Mouse (Mus musculus) limb, embryonic 13.5 days (tissue): Measurements from ENCODE around the gene Ddx56. TPM values are rescaled to one million over a fixed set of nuclear protein-coding genes. Genes with fewer than 3 reads are reported as not detected.

Experiments
- ATAC-seq: fragments of 200-750 bp; cut with Nextera tagmentation; 2 replicates; pipeline ENCODE4 v1.8.0; 2017; ENCODE audit warnings: low read depth, moderate number of reproducible peaks, moderate TSS enrichment; ENCODE audit not compliant: low FRiP score
- H3K27ac ChIP-seq: fragments of 300-500 bp; sonication (generic); 2 replicates; pipeline ENCODE4 v1.5.1; 2015; ENCODE audit warnings: inconsistent platforms, mild to moderate bottlenecking, moderate library complexity
- H3K27me3 ChIP-seq: fragments of 300-500 bp; sonication (generic); 2 replicates; pipeline ENCODE4 v1.6.1; 2015; ENCODE audit warnings: mild to moderate bottlenecking, inconsistent platforms
- H3K36me3 ChIP-seq: fragments of 300-500 bp; sonication (generic); 2 replicates; pipeline ENCODE4 v1.6.1; 2015; ENCODE audit warnings: inconsistent platforms, mild to moderate bottlenecking, moderate library complexity
- H3K4me1 ChIP-seq: fragments of 300-500 bp; sonication (generic); 2 replicates; pipeline ENCODE4 v1.6.1; 2015; ENCODE audit warnings: inconsistent platforms
- H3K4me2 ChIP-seq: fragments of 300-500 bp; sonication (generic); replicated peaks from 2 replicates; pipeline ENCODE4 v1.6.1; 2015; ENCODE audit warnings: inconsistent platforms, mild to moderate bottlenecking, moderate library complexity
- H3K4me3 ChIP-seq: fragments of 300-500 bp; sonication (generic); 2 replicates; pipeline ENCODE4 v1.5.1; 2015; ENCODE audit warnings: moderate library complexity, mild to moderate bottlenecking, inconsistent platforms
- H3K9ac ChIP-seq: fragments of 300-500 bp; sonication (generic); 2 replicates; pipeline ENCODE4 v1.6.1; 2015; ENCODE audit warnings: mild to moderate bottlenecking, inconsistent platforms
- H3K9me3 ChIP-seq: fragments of 300-500 bp; sonication (generic); 2 replicates; pipeline ENCODE4 v1.6.1; 2016; ENCODE audit warnings: inconsistent platforms
- WGBS: fragments of 180-500 bp; shearing (Covaris S2); methylation state at CpG from one replicate; pipeline ENCODE4 v1.1.7; 2015; 5-methylcytosine and 5-hydroxymethylcytosine counted together
- polyA plus RNA-seq: library from polyadenylated mRNA; unstranded; fragments of >200 nt; fragmentation: Nextera tagmentation; extraction: Ambion mirVana; gene quantifications from 2 replicates; pipeline ENCODE4 v1.2.1, GENCODE M21; 2015

Gene Ddx56
- 98.1 and 101 TPM in 2 replicates for polyA plus RNA-seq

GRCm38 (mm10) chr11:6267320-6268254 is at the start of gene Ddx56:
Gene Ddx56, minus strand, starts transcription at chr11:6267772.
- Histone ChIP-seq H3K4me1 (peaks cover 13% of the 10 kb centered on the region), H3K27me3 (no peaks in the 10 kb centered on the region), H3K9me3 (no peaks in the 10 kb centered on the region), H3K4me2 (peak within 1 kb of the TSS; percentile 96), H3K4me3 (peak within 1 kb of the TSS; percentile 97), H3K9ac (peak within 1 kb of the TSS; percentile 93), H3K27ac (peak within 1 kb of the TSS; percentile 95), H3K36me3 (peaks cover 67% of the 10 kb centered on the region)
- peak; percentile 97 for ATAC-seq
- WGBS, result 3% methylated on average over 50 of the region's 50 CpGs

- Histone ChIP-seq H3K4me2 (no peak overlapping the region), H3K4me3 (no peak overlapping the region), H3K4me1 (no peaks in the 10 kb centered on the region), H3K27ac (no peak overlapping the region), H3K36me3 (peaks cover 72% of the 10 kb centered on the region), H3K27me3 (no peaks in the 10 kb centered on the region), H3K9ac (no peak overlapping the region), H3K9me3 (no peaks in the 10 kb centered on the region)
- no peak for ATAC-seq
- 91% methylated on average over 11 of the region's 11 CpGs for WGBS
Observed at GRCm38 (mm10) chr11:6316821-6317220, 49.2 kb upstream of the Ddx56 start.

- H3K36me3 ChIP-seq, result peaks cover 71% of the 10 kb centered on the region
- H3K27me3 ChIP-seq, result no peaks in the 10 kb centered on the region
- H3K27ac ChIP-seq, result no peak overlapping the region
- H3K9me3 ChIP-seq, result no peaks in the 10 kb centered on the region
- H3K4me2 ChIP-seq, result no peak overlapping the region
- no peak overlapping the region for H3K9ac ChIP-seq
- no peaks in the 10 kb centered on the region for H3K4me1 ChIP-seq
- no peak overlapping the region for H3K4me3 ChIP-seq
- ATAC-seq, result no peak
- 80% methylated on average over 7 of the region's 7 CpGs for WGBS
Observed at GRCm38 (mm10) chr11:6313874-6314406, 46.4 kb upstream of the Ddx56 start.

- Histone ChIP-seq H3K27me3 (no peaks in the 10 kb centered on the region), H3K4me2 (no peak overlapping the region), H3K4me1 (no peaks in the 10 kb centered on the region), H3K9me3 (no peaks in the 10 kb centered on the region), H3K4me3 (no peak overlapping the region), H3K27ac (no peak overlapping the region), H3K36me3 (peaks cover 67% of the 10 kb centered on the region), H3K9ac (no peak overlapping the region)
- WGBS, result 96% methylated on average over 4 of the region's 4 CpGs
- no peak for ATAC-seq
Observed at GRCm38 (mm10) chr11:6308181-6308580, 40.6 kb upstream of the Ddx56 start.

GRCm38 (mm10) chr11:6305943-6306430 is 38.4 kb upstream of the Ddx56 start:
- Histone ChIP-seq H3K9me3 (no peaks in the 10 kb centered on the region), H3K4me1 (no peaks in the 10 kb centered on the region), H3K36me3 (peaks cover 79% of the 10 kb centered on the region), H3K9ac (no peak overlapping the region), H3K4me2 (no peak overlapping the region), H3K27ac (no peak overlapping the region), H3K4me3 (no peak overlapping the region), H3K27me3 (no peaks in the 10 kb centered on the region)
- ATAC-seq, result no peak
- 73% methylated on average over 1 of the region's 1 CpGs for WGBS

- Histone ChIP-seq H3K9me3 (no peaks in the 10 kb centered on the region), H3K36me3 (peaks cover 86% of the 10 kb centered on the region), H3K4me3 (no peak overlapping the region), H3K27me3 (no peaks in the 10 kb centered on the region), H3K9ac (no peak overlapping the region), H3K4me2 (no peak overlapping the region), H3K4me1 (no peaks in the 10 kb centered on the region), H3K27ac (no peak overlapping the region)
- ATAC-seq, result no peak
- 87% methylated on average over 2 of the region's 2 CpGs for WGBS
Observed at GRCm38 (mm10) chr11:6302793-6303192, 35.2 kb upstream of the Ddx56 start.

GRCm38 (mm10) chr11:6299435-6299834 is 31.9 kb upstream of the Ddx56 start:
- Histone ChIP-seq H3K27me3 (no peaks in the 10 kb centered on the region), H3K9me3 (no peaks in the 10 kb centered on the region), H3K4me1 (no peaks in the 10 kb centered on the region), H3K36me3 (peaks cover 70% of the 10 kb centered on the region), H3K4me3 (no peak overlapping the region), H3K9ac (no peak overlapping the region), H3K4me2 (no peak overlapping the region), H3K27ac (no peak overlapping the region)
- no peak for ATAC-seq
- 87% methylated on average over 2 of the region's 2 CpGs for WGBS

- Histone ChIP-seq H3K9ac (no peak overlapping the region), H3K27me3 (no peaks in the 10 kb centered on the region), H3K4me1 (peaks cover 9% of the 10 kb centered on the region), H3K4me3 (no peak overlapping the region), H3K27ac (no peak overlapping the region), H3K4me2 (no peak overlapping the region), H3K36me3 (peaks cover 42% of the 10 kb centered on the region), H3K9me3 (no peaks in the 10 kb centered on the region)
- no peak for ATAC-seq
Observed at GRCm38 (mm10) chr11:6296077-6296476, 28.5 kb upstream of the Ddx56 start.

- no peaks in the 10 kb centered on the region for H3K27me3 ChIP-seq
- WGBS, result 94% methylated on average over 4 of the region's 4 CpGs
- no peak overlapping the region for H3K4me2 ChIP-seq
- H3K4me3 ChIP-seq, result no peak overlapping the region
- no peak overlapping the region for H3K9ac ChIP-seq
- no peaks in the 10 kb centered on the region for H3K9me3 ChIP-seq
- H3K27ac ChIP-seq, result no peak overlapping the region
- H3K36me3 ChIP-seq, result peaks cover 28% of the 10 kb centered on the region
- H3K4me1 ChIP-seq, result peaks cover 12% of the 10 kb centered on the region
- ATAC-seq, result no peak
Observed at GRCm38 (mm10) chr11:6294632-6295031, 27.1 kb upstream of the Ddx56 start.

- ATAC-seq, result no peak
- Histone ChIP-seq H3K4me2 (no peak overlapping the region), H3K36me3 (peaks cover 18% of the 10 kb centered on the region), H3K9ac (no peak overlapping the region), H3K27ac (no peak overlapping the region), H3K4me1 (peaks cover 12% of the 10 kb centered on the region), H3K9me3 (no peaks in the 10 kb centered on the region), H3K4me3 (no peak overlapping the region), H3K27me3 (no peaks in the 10 kb centered on the region)
- WGBS, result 93% methylated on average over 2 of the region's 2 CpGs
Observed at GRCm38 (mm10) chr11:6293601-6294000, 26.0 kb upstream of the Ddx56 start.

GRCm38 (mm10) chr11:6292988-6293349 is 25.4 kb upstream of the Ddx56 start:
- no peak overlapping the region for H3K27ac ChIP-seq
- WGBS, result 91% methylated on average over 4 of the region's 4 CpGs

GRCm38 (mm10) chr11:6292116-6292987 is 24.8 kb upstream of the Ddx56 start:
- H3K9ac ChIP-seq, result peak overlapping the region; percentile 74
- 17% methylated on average over 33 of the region's 33 CpGs for WGBS
- H3K36me3 ChIP-seq, result peaks cover 6% of the 10 kb centered on the region
- ATAC-seq, result peak; percentile 62
- H3K4me2 ChIP-seq, result peak overlapping the region; percentile 75
- peaks cover 12% of the 10 kb centered on the region for H3K4me1 ChIP-seq
- no peaks in the 10 kb centered on the region for H3K27me3 ChIP-seq
- no peaks in the 10 kb centered on the region for H3K9me3 ChIP-seq
- H3K27ac ChIP-seq, result peak overlapping the region; percentile 73; the same call in 1 of the 2 replicates
- H3K4me3 ChIP-seq, result peak overlapping the region; percentile 76

More at GRCm38 (mm10) chr11:6292988-6293349, 25.4 kb upstream of the Ddx56 start:
- Histone ChIP-seq H3K4me3 (peak overlapping the region; percentile 76), H3K36me3 (peaks cover 12% of the 10 kb centered on the region), H3K9me3 (no peaks in the 10 kb centered on the region), H3K9ac (no peak overlapping the region), H3K4me2 (peak overlapping the region; percentile 75), H3K27me3 (no peaks in the 10 kb centered on the region), H3K4me1 (peaks cover 12% of the 10 kb centered on the region)
- ATAC-seq, result no peak
